ENCODE assay signal across 14 mouse cellular contexts in genomic region chr8:46252456-46252855, GRCm38 (mm10). TPM values are rescaled to one million over a fixed set of nuclear protein-coding genes. Genes with fewer than 3 reads are reported as not detected.
DNase-seq lines count a peak whose midpoint lies in the region; ATAC-seq and TF ChIP-seq lines count a peak whose summit lies in the region.
"Had no signal": no experiment of that assay in that cellular context is flagged by ENCODE, and none has a peak within 500 bp of the region (broad histone marks: within the 10 kb centered on the region; RNA-seq: fewer than 3 reads in every experiment).

No protein-coding gene starts in this region.

- 69% methylated on average over 13 of the region's 13 CpGs for WGBS in heart, postnatal 0 days
- WGBS in midbrain, embryonic 11.5 days, result 82% methylated on average over 13 of the region's 13 CpGs
- 86% methylated on average over 13 of the region's 13 CpGs for WGBS in midbrain, embryonic 10.5 days
- WGBS in hindbrain, embryonic 15.5 days, result 69% methylated on average over 13 of the region's 13 CpGs
- WGBS in neural tube, embryonic 14.5 days, result 73% methylated on average over 13 of the region's 13 CpGs

- H3K4me2 ChIP-seq in heart, postnatal 0 days (ENCODE audit: low read depth, low read length), result peak overlapping the region; percentile 28; the same call in 1 of the 2 replicates
- H3K4me2 ChIP-seq in midbrain, embryonic 11.5 days, result no peak overlapping the region
- H3K4me2 ChIP-seq in hindbrain, embryonic 15.5 days, result peak overlapping the region; percentile 46
- 0 out of 2 replicates have a peak overlapping the region, but pooled peaks have one; percentile 8 for H3K4me2 ChIP-seq in neural tube, embryonic 14.5 days (ENCODE audit: low read depth, low read length)

- H3K4me3 ChIP-seq in heart, postnatal 0 days (ENCODE audit: low read depth, low read length), result no peak overlapping the region
- H3K4me3 ChIP-seq in midbrain, embryonic 11.5 days (ENCODE audit: low read depth, low read length), result no peak overlapping the region
- H3K4me3 ChIP-seq in midbrain, embryonic 10.5 days, result no peak overlapping the region
- H3K4me3 ChIP-seq in hindbrain, embryonic 15.5 days, result no peak overlapping the region
- no peak overlapping the region for H3K4me3 ChIP-seq in neural tube, embryonic 14.5 days (ENCODE audit: low read depth, low read length)

- H3K27ac ChIP-seq in heart, postnatal 0 days (ENCODE audit: low read depth), result no peak overlapping the region
- H3K27ac ChIP-seq in midbrain, embryonic 11.5 days (ENCODE audit: low read depth, low read length), result no peak overlapping the region
- no peak overlapping the region for H3K27ac ChIP-seq in midbrain, embryonic 10.5 days (replicated peaks)
- no peak overlapping the region for H3K27ac ChIP-seq in hindbrain, embryonic 15.5 days (replicated peaks)
- H3K27ac ChIP-seq in neural tube, embryonic 14.5 days (ENCODE audit: low read depth, low read length), result no peak overlapping the region

- ATAC-seq in heart, postnatal 0 days (ENCODE audit: insufficient read depth, low read depth), result no peak
- ATAC-seq in midbrain, embryonic 11.5 days (ENCODE audit: low FRiP score), result no peak
- no peak for ATAC-seq in hindbrain, embryonic 15.5 days (ENCODE audit: low FRiP score, low read depth)
- no peak for ATAC-seq in neural tube, embryonic 14.5 days (ENCODE audit: low read depth)

- intact Hi-C loops in heart, postnatal 25 days (cut with DNase I), result no loop called here

- no peak for TF ChIP-seq EP300 in heart, postnatal 0 days (IDR thresholded peaks at IDR 0.05; ENCODE audit: low read depth)

- no peaks in the 10 kb centered on the region for H3K9me3 ChIP-seq in heart, postnatal 0 days (replicated peaks; ENCODE audit: control insufficient read depth, low read length)
- no peaks in the 10 kb centered on the region for H3K9me3 ChIP-seq in midbrain, embryonic 11.5 days (ENCODE audit: control insufficient read depth, low read length)
- H3K9me3 ChIP-seq in midbrain, embryonic 10.5 days (replicated peaks), result no peaks in the 10 kb centered on the region; the same call in 1 of the 2 replicates
- no peaks in the 10 kb centered on the region for H3K9me3 ChIP-seq in hindbrain, embryonic 15.5 days
- H3K9me3 ChIP-seq in neural tube, embryonic 14.5 days (ENCODE audit: control insufficient read depth, low read length), result no peaks in the 10 kb centered on the region

- H3K9ac ChIP-seq in heart, postnatal 0 days (replicated peaks; ENCODE audit: low read depth, low read length), result no peak overlapping the region
- H3K9ac ChIP-seq in midbrain, embryonic 11.5 days (ENCODE audit: low read length), result no peak overlapping the region
- H3K9ac ChIP-seq in hindbrain, embryonic 15.5 days, result no peak overlapping the region
- no peak overlapping the region for H3K9ac ChIP-seq in neural tube, embryonic 14.5 days (replicated peaks; ENCODE audit: low read depth, low read length)

- no peaks in the 10 kb centered on the region for H3K4me1 ChIP-seq in heart, postnatal 0 days (ENCODE audit: control insufficient read depth, insufficient read depth)
- peaks cover 3% of the 10 kb centered on the region; the same call in 1 of the 2 replicates for H3K4me1 ChIP-seq in midbrain, embryonic 11.5 days (ENCODE audit: control insufficient read depth, insufficient read depth, low read length)
- H3K4me1 ChIP-seq in midbrain, embryonic 10.5 days, result peaks cover 19% of the 10 kb centered on the region
- peaks cover 7% of the 10 kb centered on the region; the same call in 1 of the 2 replicates for H3K4me1 ChIP-seq in hindbrain, embryonic 15.5 days (replicated peaks)
- no peaks in the 10 kb centered on the region for H3K4me1 ChIP-seq in neural tube, embryonic 14.5 days (ENCODE audit: control insufficient read depth, insufficient read depth, low read length)

- no peaks in the 10 kb centered on the region for H3K36me3 ChIP-seq in heart, postnatal 0 days (replicated peaks; ENCODE audit: control insufficient read depth, insufficient read depth, low read length)
- no peaks in the 10 kb centered on the region for H3K36me3 ChIP-seq in midbrain, embryonic 11.5 days (ENCODE audit: control insufficient read depth, insufficient read depth, low read length)
- H3K36me3 ChIP-seq in midbrain, embryonic 10.5 days, result no peaks in the 10 kb centered on the region
- H3K36me3 ChIP-seq in hindbrain, embryonic 15.5 days, result no peaks in the 10 kb centered on the region
- no peaks in the 10 kb centered on the region for H3K36me3 ChIP-seq in neural tube, embryonic 14.5 days (ENCODE audit: control insufficient read depth, insufficient read depth, low read length)

- H3K27me3 ChIP-seq in heart, postnatal 0 days (ENCODE audit: control insufficient read depth, insufficient read depth, low read length), result no peaks in the 10 kb centered on the region
- peaks cover 29% of the 10 kb centered on the region for H3K27me3 ChIP-seq in midbrain, embryonic 11.5 days (ENCODE audit: control insufficient read depth, insufficient read depth, low read length)
- peaks cover 89% of the 10 kb centered on the region for H3K27me3 ChIP-seq in midbrain, embryonic 10.5 days (ENCODE audit: low read depth, poor library complexity, severe bottlenecking)
- H3K27me3 ChIP-seq in hindbrain, embryonic 15.5 days, result 0 out of 2 replicates have a peak, but pooled peaks cover 3% of the 10 kb centered on the region
- H3K27me3 ChIP-seq in neural tube, embryonic 14.5 days (ENCODE audit: control insufficient read depth, insufficient read depth, low read length), result no peaks in the 10 kb centered on the region

- TF ChIP-seq CTCF in heart, postnatal 0 days (IDR thresholded peaks at IDR 0.05; ENCODE audit: low read depth), result no peak

- DNase-seq in heart, postnatal 0 days (ENCODE audit: low spot score), result no peak
- no peak for DNase-seq in heart, postnatal 25 days (ENCODE audit: low spot score)
- DNase-seq in midbrain, embryonic 11.5 days (ENCODE audit: low spot score, missing footprints), result peak; percentile 47
- DNase-seq in midbrain, embryonic 10.5 days (ENCODE audit: low spot score), result no peak
- no peak for DNase-seq in thymus, postnatal 0 days (ENCODE audit: low spot score)
- DNase-seq in spleen, postnatal 36 days (ENCODE audit: low spot score in 2 of 2), result no peak
- DNase-seq: cerebellum, postnatal 36 days; gastrocnemius, postnatal 14 days; heart, postnatal 14 days; kidney, postnatal 4 days; lung, postnatal 10 days had no signal

RNA-seq across cellular contexts. Expression of gene Slc25a4, which starts 41.4 kb away (rescaled TPM):
- 6,222 and 7,450 TPM in 2 replicates for total RNA-seq in heart, postnatal 0 days (2014; rRNA removed; ENCODE audit: low replicate concordance)
- 6,522 and 6,528 TPM in 2 replicates for polyA plus RNA-seq in heart, postnatal 0 days (2015; fragmentation: Nextera tagmentation; extraction: Ambion mirVana)
- total RNA-seq in heart, postnatal 25 days (2021), result 1,000 to 10,000 TPM; 5,468 to 5,495 TPM
- polyA plus RNA-seq in midbrain, embryonic 11.5 days (2014; fragmentation: Nextera tagmentation; extraction: Ambion mirVana), result 477 and 504 TPM in 2 replicates
- polyA plus RNA-seq in midbrain, embryonic 10.5 days (2016; fragmentation: Nextera tagmentation; extraction: Ambion mirVana), result 505 and 511 TPM in 2 replicates
- 920 and 933 TPM in 2 replicates for polyA plus RNA-seq in hindbrain, embryonic 15.5 days (2015; fragmentation: Nextera tagmentation; extraction: Ambion mirVana)
- 996 and 1,036 TPM in 2 replicates for polyA plus RNA-seq in neural tube, embryonic 14.5 days (2014; fragmentation: Nextera tagmentation; extraction: Ambion mirVana)
- polyA plus RNA-seq in thymus, postnatal 0 days (2015; fragmentation: Nextera tagmentation; extraction: Ambion mirVana), result 274 and 292 TPM in 2 replicates

RNA-seq across cellular contexts. Expression of gene Helt, which starts 42.0 kb away (rescaled TPM):
- not detected in 2 replicates for total RNA-seq in heart, postnatal 0 days (2014; rRNA removed; ENCODE audit: low replicate concordance)
- polyA plus RNA-seq in heart, postnatal 0 days (2015; fragmentation: Nextera tagmentation; extraction: Ambion mirVana), result not detected in 2 replicates
- 1 to 10 TPM; 1.6 to 2.2 TPM for total RNA-seq in heart, postnatal 25 days (2021)
- 48.9 and 49.0 TPM in 2 replicates for polyA plus RNA-seq in midbrain, embryonic 11.5 days (2014; fragmentation: Nextera tagmentation; extraction: Ambion mirVana)
- 32.2 and 64.1 TPM in 2 replicates for polyA plus RNA-seq in midbrain, embryonic 10.5 days (2016; fragmentation: Nextera tagmentation; extraction: Ambion mirVana)
- 1.2 and 1.3 TPM in 2 replicates for polyA plus RNA-seq in hindbrain, embryonic 15.5 days (2015; fragmentation: Nextera tagmentation; extraction: Ambion mirVana)
- polyA plus RNA-seq in neural tube, embryonic 14.5 days (2014; fragmentation: Nextera tagmentation; extraction: Ambion mirVana), result 0.24 TPM in 1 of 2 replicates, not detected in the other
- polyA plus RNA-seq in thymus, postnatal 0 days (2015; fragmentation: Nextera tagmentation; extraction: Ambion mirVana), result 0.23 TPM in 1 of 2 replicates, not detected in the other
- polyA plus RNA-seq: urinary bladder, adult 2 months had no signal

Comparison
In these comparisons a context has a peak if more than half of its experiments do, and no peak if none do; other contexts are left out.
1. RNA of gene Helt, which starts 42.0 kb away (polyA plus RNA-seq): 48.9 to 49.0 TPM in midbrain, embryonic 11.5 days and 32.2 to 64.1 TPM in midbrain, embryonic 10.5 days; 1.2 to 1.3 TPM in hindbrain, embryonic 15.5 days, 0.23 TPM in thymus, postnatal 0 days, 0.24 TPM in neural tube, embryonic 14.5 days and not detected in heart, postnatal 0 days; every median in the first group is over 10 times any median in the second.